Mouse (Mus musculus) testis, adult 2 months (tissue): ENCODE measurements around the gene Plpp7. TPM values are rescaled to one million over a fixed set of nuclear protein-coding genes. Genes with fewer than 3 reads are reported as not detected.
A peak's percentile ranks its signal among the peaks of the same experiment; 100 is the strongest.

Experiments used
- H3K27ac ChIP-seq: fragments of 200-500 bp; 2 replicates; pipeline ENCODE4 v1.5.1; 2012; ENCODE audit warnings: low read depth, low read length; ENCODE audit not compliant: control insufficient read depth, insufficient read depth
- H3K27me3 ChIP-seq: fragments of 200-500 bp; 2 replicates; pipeline ENCODE4 v1.6.1; 2012; ENCODE audit warnings: mild to moderate bottlenecking, low read length, moderate library complexity; ENCODE audit not compliant: control insufficient read depth, insufficient read depth
- H3K36me3 ChIP-seq: fragments of 200-500 bp; 2 replicates; pipeline ENCODE4 v1.6.1; 2012; ENCODE audit warnings: mild to moderate bottlenecking, low read length; ENCODE audit not compliant: control insufficient read depth, insufficient read depth
- H3K4me1 ChIP-seq: fragments of 200-500 bp; 2 replicates; pipeline ENCODE4 v1.6.1; 2012; ENCODE audit warnings: low read length; ENCODE audit not compliant: control insufficient read depth, insufficient read depth
- H3K4me3 ChIP-seq: fragments of 200-500 bp; 2 replicates; pipeline ENCODE4 v1.5.1; 2012; ENCODE audit warnings: low read depth, mild to moderate bottlenecking, low read length, moderate library complexity, mixed read lengths; ENCODE audit not compliant: control insufficient read depth
- CTCF ChIP-seq: fragments of 200-500 bp; IDR thresholded peaks from 2 replicates; pipeline ENCODE4 v1.5.1; 2012; ENCODE audit warnings: low read depth, mild to moderate bottlenecking, inconsistent platforms, low read length, moderate library complexity; ENCODE audit not compliant: control insufficient read depth, insufficient read depth, insufficient replicate concordance
- POLR2A ChIP-seq: fragments of 200-500 bp; IDR thresholded peaks from 2 replicates; pipeline ENCODE4 v1.6.1; 2012; ENCODE audit warnings: low read depth, mild to moderate bottlenecking, inconsistent platforms, low read length, moderate library complexity; ENCODE audit not compliant: control insufficient read depth
- polyA plus RNA-seq: library from polyadenylated mRNA; depleted of rRNA; stranded (reverse); fragments of >200 nt; gene quantifications from 2 replicates; pipeline ENCODE4 v1.2.3, GENCODE M21; 2012

The Plpp7 gene
- polyA plus RNA-seq, 1 experiment: 4.7 TPM

DNA sequence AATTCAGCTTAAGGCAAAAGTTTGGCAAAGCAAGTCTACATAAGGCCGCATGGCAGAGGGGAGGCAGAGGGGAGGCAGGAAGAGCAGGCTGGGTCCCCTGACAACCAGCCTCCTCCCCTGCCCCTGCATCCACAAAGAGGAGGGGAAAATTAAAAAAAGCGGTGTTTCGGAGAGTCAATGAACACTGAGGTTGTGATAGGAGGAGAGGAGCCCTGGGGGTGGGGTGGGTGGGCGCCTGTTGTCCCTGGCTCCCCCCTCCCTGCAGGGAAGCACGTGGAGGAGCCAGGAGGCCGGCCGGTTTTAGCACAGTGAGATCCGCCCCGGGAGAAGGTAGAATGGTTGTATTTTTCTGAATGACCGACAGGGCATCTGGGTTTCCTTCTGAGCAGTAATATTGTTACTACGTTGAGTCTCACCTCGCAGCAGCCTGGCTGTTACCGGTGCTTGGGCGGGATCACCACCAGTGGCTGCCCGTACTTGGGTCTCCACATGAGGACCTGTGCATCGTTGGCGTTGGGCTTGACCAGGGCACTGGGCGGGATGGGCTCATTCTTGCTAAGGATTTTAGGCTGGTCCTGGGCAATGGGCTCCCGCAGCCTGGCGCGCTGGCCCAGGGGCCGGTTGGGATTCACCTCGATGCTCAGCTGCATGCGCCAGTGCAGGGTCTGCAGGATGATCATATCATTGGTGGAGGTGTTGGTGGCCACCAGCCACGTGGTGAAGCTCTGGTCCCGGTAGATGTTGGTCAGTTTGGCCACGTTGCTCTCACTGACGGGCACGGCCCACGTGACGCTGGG, 26.3 kb upstream of the Plpp7 start:
- H3K36me3 ChIP-seq: no peaks in the 10 kb centered on the region
- H3K4me3 ChIP-seq: no peak overlapping the region
- H3K27me3 ChIP-seq: no peaks in the 10 kb centered on the region
- no peak overlapping the region for H3K27ac ChIP-seq
- peaks cover 1% of the 10 kb centered on the region; the same call in 1 of the 2 replicates for H3K4me1 ChIP-seq
- TF ChIP-seq POLR2A (no peak), CTCF (no peak)

DNA sequence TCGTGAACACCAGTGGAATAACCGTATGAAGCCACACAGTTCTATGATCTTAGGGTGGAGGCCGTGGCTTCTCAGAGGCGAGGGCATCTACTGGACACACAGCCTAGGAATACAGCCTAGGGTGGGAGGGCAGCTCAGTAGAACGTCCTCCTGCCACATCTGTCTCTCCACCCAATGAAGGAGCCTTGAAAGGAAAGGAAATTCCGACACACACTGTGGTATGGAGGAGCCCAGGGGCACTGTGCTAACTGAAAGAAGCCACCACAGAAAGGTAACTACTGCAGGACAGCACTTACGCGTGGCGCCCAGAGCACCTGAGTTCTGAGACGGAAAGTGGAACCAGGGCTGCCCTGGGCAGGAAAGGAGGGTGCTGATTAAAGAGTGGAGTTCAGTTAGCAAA, 24.6 kb upstream of the Plpp7 start:
- no peak overlapping the region for H3K27ac ChIP-seq
- TF ChIP-seq POLR2A: no peak
- no peak for TF ChIP-seq CTCF
- H3K36me3 ChIP-seq: no peaks in the 10 kb centered on the region
- H3K4me3 ChIP-seq: no peak overlapping the region
- no peaks in the 10 kb centered on the region for H3K27me3 ChIP-seq
- H3K4me1 ChIP-seq: peaks cover 5% of the 10 kb centered on the region

DNA sequence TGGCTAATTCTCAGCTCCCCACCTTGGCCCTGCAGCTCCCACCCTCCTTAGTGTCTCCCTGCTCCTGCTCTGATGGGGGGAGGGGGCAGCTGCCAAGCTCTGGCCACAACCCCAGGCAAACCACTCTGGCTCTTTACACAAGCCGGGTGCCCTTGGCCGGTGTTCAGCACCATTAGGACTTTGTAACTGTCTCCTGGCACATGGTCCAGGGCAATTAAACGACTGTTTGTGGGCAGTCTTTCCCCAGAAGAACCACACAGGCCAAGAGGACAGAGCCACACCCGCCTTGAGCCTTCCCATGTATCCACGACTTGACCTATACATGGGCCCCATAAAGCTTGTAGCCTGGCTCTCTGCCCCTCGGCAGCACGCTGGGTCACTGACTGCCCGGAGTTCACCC, 20.9 kb upstream of the Plpp7 start:
- no peaks in the 10 kb centered on the region for H3K27me3 ChIP-seq
- H3K4me1 ChIP-seq: peaks cover 8% of the 10 kb centered on the region
- H3K4me3 ChIP-seq: no peak overlapping the region
- H3K27ac ChIP-seq: no peak overlapping the region
- no peak for TF ChIP-seq CTCF
- no peak for TF ChIP-seq POLR2A
- no peaks in the 10 kb centered on the region for H3K36me3 ChIP-seq

DNA sequence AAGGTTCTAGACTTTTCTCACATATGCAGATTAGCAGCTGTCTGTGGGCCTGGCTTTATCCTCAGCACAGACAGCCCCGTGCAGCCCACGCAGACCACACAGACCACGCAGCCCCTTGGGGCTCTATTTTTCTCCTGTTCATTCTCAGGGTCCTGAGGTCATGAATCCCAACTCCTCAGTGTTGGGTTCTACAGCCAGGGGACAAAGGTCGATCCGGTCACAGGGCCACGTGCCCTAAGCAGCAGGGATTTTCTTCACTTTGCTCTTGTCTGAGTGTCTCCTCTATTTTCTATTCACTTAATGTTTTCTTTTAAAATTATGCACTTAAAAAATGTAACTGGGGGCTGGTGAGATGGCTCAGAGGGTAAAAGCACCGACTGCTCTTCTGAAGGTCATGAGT, 20.0 kb upstream of the Plpp7 start:
- peaks cover 9% of the 10 kb centered on the region for H3K4me1 ChIP-seq
- TF ChIP-seq POLR2A: no peak
- TF ChIP-seq CTCF: no peak
- no peaks in the 10 kb centered on the region for H3K27me3 ChIP-seq
- H3K36me3 ChIP-seq: no peaks in the 10 kb centered on the region
- H3K4me3 ChIP-seq: no peak overlapping the region
- no peak overlapping the region for H3K27ac ChIP-seq

DNA sequence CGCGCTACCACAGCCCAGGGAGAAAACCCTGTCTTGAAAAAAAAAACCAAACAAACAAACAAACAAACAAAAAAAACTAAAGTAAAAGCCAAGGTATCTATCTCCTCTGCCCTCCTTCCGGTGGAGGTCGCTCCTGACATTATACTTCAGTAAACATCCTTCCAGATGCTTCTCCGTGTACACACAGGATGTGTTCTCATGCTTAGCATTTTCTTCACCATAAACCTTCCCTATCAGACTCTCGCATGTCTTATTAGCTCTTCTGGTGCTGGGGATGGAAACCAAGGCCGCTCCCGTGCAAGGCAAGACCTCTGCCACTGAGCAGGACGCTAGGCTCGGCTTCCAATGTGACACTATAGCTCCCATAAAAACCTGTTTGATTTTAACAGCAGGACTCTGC, 17.6 kb upstream of the Plpp7 start:
- Histone ChIP-seq H3K4me1 (peaks cover 9% of the 10 kb centered on the region), H3K27ac (no peak overlapping the region)
- TF ChIP-seq POLR2A: no peak
- TF ChIP-seq CTCF: no peak

DNA sequence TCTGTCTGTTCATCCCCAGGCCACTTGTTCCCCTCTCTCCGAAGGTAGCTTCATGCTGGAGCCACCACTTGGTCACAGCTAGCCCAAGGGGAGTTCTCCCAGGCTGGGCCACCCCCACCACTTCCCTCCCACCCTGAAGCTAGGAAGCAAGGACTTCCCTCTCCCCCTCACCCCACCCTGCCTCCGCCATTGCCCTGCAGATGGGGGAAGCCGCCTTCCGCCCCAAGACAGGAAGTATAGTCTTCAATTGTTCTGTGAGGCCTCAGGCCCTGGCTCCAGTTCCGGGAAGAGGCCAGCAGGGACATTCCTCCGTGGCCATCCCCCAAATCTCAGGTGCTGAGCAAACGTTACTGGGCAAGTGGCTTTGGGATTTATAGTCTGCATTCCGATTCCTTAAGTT, 16.8 kb upstream of the Plpp7 start:
- no peak for TF ChIP-seq CTCF
- TF ChIP-seq POLR2A: no peak
- Histone ChIP-seq H3K27me3 (no peaks in the 10 kb centered on the region), H3K36me3 (no peaks in the 10 kb centered on the region), H3K4me1 (peaks cover 13% of the 10 kb centered on the region), H3K4me3 (peak overlapping the region; percentile 76), H3K27ac (peak overlapping the region; percentile 15)

More for the DNA sequence above, 17.6 kb upstream of the Plpp7 start:
- Histone ChIP-seq H3K36me3 (no peaks in the 10 kb centered on the region), H3K4me3 (peak overlapping the region; percentile 14; the same call in 1 of the 2 replicates), H3K27me3 (no peaks in the 10 kb centered on the region)

DNA sequence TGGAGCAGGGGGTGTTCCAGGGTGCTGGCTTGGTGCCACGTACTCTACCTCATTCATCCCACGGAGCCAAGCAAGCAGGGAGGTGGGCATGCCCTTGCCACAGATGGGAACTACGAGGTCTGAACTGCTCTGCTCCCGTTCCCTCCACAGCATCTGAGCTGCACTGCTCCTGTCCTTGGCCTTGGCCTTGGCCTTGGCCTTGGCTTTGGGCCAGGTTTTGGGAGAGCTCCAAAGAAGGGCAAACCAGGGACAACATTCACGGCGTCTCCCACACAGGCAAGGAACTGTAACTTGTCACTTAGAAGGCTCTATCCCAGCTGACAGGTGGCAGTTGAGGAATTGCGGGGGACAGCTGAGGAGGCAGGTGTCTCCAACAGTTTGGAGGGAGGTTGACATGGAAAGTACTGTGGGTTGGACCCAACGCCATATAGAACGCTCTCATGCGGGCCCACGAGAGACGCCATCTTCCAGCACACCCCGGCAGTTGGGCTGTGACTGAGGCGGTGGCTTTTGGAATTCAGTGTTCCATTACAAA, 16.1 kb upstream of the Plpp7 start:
- peak overlapping the region; percentile 18 for H3K27ac ChIP-seq
- no peaks in the 10 kb centered on the region for H3K27me3 ChIP-seq
- no peak; the same call in 1 of the 2 replicates for TF ChIP-seq POLR2A
- no peak for TF ChIP-seq CTCF
- H3K36me3 ChIP-seq: no peaks in the 10 kb centered on the region
- peak overlapping the region; percentile 76 for H3K4me3 ChIP-seq
- peaks cover 13% of the 10 kb centered on the region for H3K4me1 ChIP-seq
